Mouse (Mus musculus): ENCODE measurements around the gene Rad50.

GRCm38 (mm10) chr11:53682170-53682569, 24.9 kb downstream of the Rad50 start:
- TF ChIP-seq CTCF (IDR thresholded peaks at IDR 0.05; ENCODE audit: insufficient read depth, low read length): no peak
- no peak for TF ChIP-seq POLR2A (IDR thresholded peaks at IDR 0.05; ENCODE audit: borderline replicate concordance, extremely low read depth, low read depth, low read length)
